Mouse (Mus musculus) urinary bladder, postnatal 0 days (tissue): ENCODE measurements around the gene Nlgn2. TPM values are rescaled to one million over a fixed set of nuclear protein-coding genes. Genes with fewer than 3 reads are reported as not detected.

ENCODE experiments used
- microRNA-seq: library from miRNA; unstranded; fragments of <30 nt; microRNA quantifications from one replicate; pipeline ENCODE4, GENCODE M21; 2016
- polyA plus RNA-seq: library from polyadenylated mRNA; unstranded; fragments of >200 nt; fragmentation: Nextera tagmentation; extraction: Ambion mirVana; gene quantifications from 2 replicates; pipeline ENCODE4 v1.2.1, GENCODE M21; 2015

The Nlgn2 gene
- 3.0 and 3.5 TPM in 2 replicates for polyA plus RNA-seq

GRCm38 (mm10) chr11:69837604-69837951 is at the start of gene Nlgn2:
Nlgn2 (minus strand) TSS chr11:69837784.

GRCm38 (mm10) chr11:69880853-69881603 is 43.4 kb upstream of the Nlgn2 start, which contains the start of gene Kctd11:
Kctd11 (minus strand) TSS chr11:69881406.

GRCm38 (mm10) chr11:69877878-69878277 is 40.3 kb upstream of the Nlgn2 start, which contains the start of gene Tmem95:
Tmem95 (minus strand) TSS chr11:69878018.

GRCm38 (mm10) chr11:69858113-69858998 is 20.8 kb upstream of the Nlgn2 start, which contains the start of gene Tnk1:
Tnk1 (minus strand) TSS chr11:69858730.

GRCm38 (mm10) chr11:69846198-69846680 is 8.7 kb upstream of the Nlgn2 start, which contains the start of gene Plscr3:
Plscr3 (plus strand) TSS chr11:69846376.

GRCm38 (mm10) chr11:69837952-69838713 is 549 bp upstream of the Nlgn2 start, which contains the start of gene Tmem256:
Tmem256 (plus strand) TSS chr11:69838514.

GRCm38 (mm10) chr11:69822080-69822479 is 15.5 kb downstream of the Nlgn2 start, which contains the start of gene Spem1:
Spem1 (minus strand) TSS chr11:69822180.

GRCm38 (mm10) chr11:69818365-69818764 is 19.2 kb downstream of the Nlgn2 start, which contains the start of gene Spem2:
Spem2 (minus strand) TSS chr11:69818465.

GRCm38 (mm10) chr11:69815155-69815554 is 22.4 kb downstream of the Nlgn2 start, which contains the start of gene Gm39566:
Gm39566 (minus strand) TSS chr11:69815298.

GRCm38 (mm10) chr11:69804972-69805909 is 32.3 kb downstream of the Nlgn2 start, which contains the start of gene Tmem102:
Tmem102 (minus strand) TSS chr11:69805624.

GRCm38 (mm10) chr11:69801379-69801977 is 36.1 kb downstream of the Nlgn2 start, which contains the start of gene Fgf11:
Fgf11 (minus strand) TSS chr11:69801857.

GRCm38 (mm10) chr11:69795168-69795982 is 42.2 kb downstream of the Nlgn2 start, which contains the start of gene Chrnb1:
Chrnb1 (minus strand) TSS chr11:69795943.

Small RNA genes lying within 50 kb of the gene (microRNA-seq; reads per million reads assigned to microRNA genes)
- not detected for gene Mir6924

Other genes with a start within 250 kb of the Nlgn2 start
- 13.2 and 14.4 TPM in 2 replicates for gene Atp1b2, start 231.8 kb downstream of the Nlgn2 start, polyA plus RNA-seq
- not detected in 2 replicates for gene Shbg, start 219.9 kb downstream of the Nlgn2 start, polyA plus RNA-seq
- 19.2 and 22.9 TPM in 2 replicates for gene Sat2, start 215.8 kb downstream of the Nlgn2 start, polyA plus RNA-seq
- gene Fxr2, start 204.8 kb downstream of the Nlgn2 start, polyA plus RNA-seq, result 12.5 and 13.6 TPM in 2 replicates
- 3.2 and 7.1 TPM in 2 replicates for gene Sox15, start 182.5 kb downstream of the Nlgn2 start, polyA plus RNA-seq
- 33.5 and 41.2 TPM in 2 replicates for gene Mpdu1, start 175.1 kb downstream of the Nlgn2 start, polyA plus RNA-seq
- gene Cd68, start 171.6 kb downstream of the Nlgn2 start, polyA plus RNA-seq, result 27.9 and 48.1 TPM in 2 replicates
- 378 and 433 TPM in 2 replicates for gene Eif4a1, start 165.4 kb downstream of the Nlgn2 start, polyA plus RNA-seq
- 46.3 and 49.8 TPM in 2 replicates for gene Senp3, start 155.7 kb downstream of the Nlgn2 start, polyA plus RNA-seq
- gene Tnfsf13, start 152.0 kb downstream of the Nlgn2 start, polyA plus RNA-seq, result 0.47 and 0.62 TPM in 2 replicates
- 17.2 and 17.8 TPM in 2 replicates for gene Tnfsf12, start 141.9 kb downstream of the Nlgn2 start, polyA plus RNA-seq
- gene Tnfsfm13, start 141.7 kb downstream of the Nlgn2 start, polyA plus RNA-seq, result 4.7 and 5.4 TPM in 2 replicates
- 9.3 and 10.3 TPM in 2 replicates for gene Polr2a, start 79.1 kb downstream of the Nlgn2 start, polyA plus RNA-seq
- not detected in 2 replicates for gene Slc35g3, start 75.8 kb downstream of the Nlgn2 start, polyA plus RNA-seq
- 3.9 and 4.3 TPM in 2 replicates for gene Zbtb4, start 71.9 kb downstream of the Nlgn2 start, polyA plus RNA-seq
- gene Chrnb1, start 41.8 kb downstream of the Nlgn2 start, polyA plus RNA-seq, result 5.9 and 6.9 TPM in 2 replicates
- 0.78 and 0.86 TPM in 2 replicates for gene Fgf11, start 35.9 kb downstream of the Nlgn2 start, polyA plus RNA-seq
- 13.7 TPM in 2 replicates for gene Tmem102, start 32.2 kb downstream of the Nlgn2 start, polyA plus RNA-seq
- not detected in 2 replicates for gene Gm39566, start 22.5 kb downstream of the Nlgn2 start, polyA plus RNA-seq
- gene Spem2, start 19.3 kb downstream of the Nlgn2 start, polyA plus RNA-seq, result not detected in 2 replicates
- gene Spem1, start 15.6 kb downstream of the Nlgn2 start, polyA plus RNA-seq, result 0.25 TPM in 1 of 2 replicates, not detected in the other
- 421 and 430 TPM in 2 replicates for gene Tmem256, start 730 bp upstream of the Nlgn2 start, polyA plus RNA-seq
- gene Plscr3, start 8.6 kb upstream of the Nlgn2 start, polyA plus RNA-seq, result 94.6 and 111 TPM in 2 replicates
- 6.2 and 6.4 TPM in 2 replicates for gene Tnk1, start 20.9 kb upstream of the Nlgn2 start, polyA plus RNA-seq
- gene Tmem95, start 40.2 kb upstream of the Nlgn2 start, polyA plus RNA-seq, result not detected in 2 replicates
- 9.2 and 10.3 TPM in 2 replicates for gene Kctd11, start 43.6 kb upstream of the Nlgn2 start, polyA plus RNA-seq
- gene Acap1, start 57.8 kb upstream of the Nlgn2 start, polyA plus RNA-seq, result 0.14 and 0.47 TPM in 2 replicates
- 2.4 and 2.8 TPM in 2 replicates for gene 2810408A11Rik, start 63.2 kb upstream of the Nlgn2 start, polyA plus RNA-seq
- 3.3 and 4.0 TPM in 2 replicates for gene Neurl4, start 63.3 kb upstream of the Nlgn2 start, polyA plus RNA-seq
- 40.4 and 40.8 TPM in 2 replicates for gene Gps2, start 76.1 kb upstream of the Nlgn2 start, polyA plus RNA-seq
- 1,055 and 1,123 TPM in 2 replicates for gene Eif5a, start 84.2 kb upstream of the Nlgn2 start, polyA plus RNA-seq
- 0.54 and 1.3 TPM in 2 replicates for gene Ybx2, start 98.0 kb upstream of the Nlgn2 start, polyA plus RNA-seq
- 181 and 186 TPM in 2 replicates for gene Slc2a4, start 110.4 kb upstream of the Nlgn2 start, polyA plus RNA-seq
- 61.3 and 78.2 TPM in 2 replicates for gene Cldn7, start 127.0 kb upstream of the Nlgn2 start, polyA plus RNA-seq
- gene Ctdnep1, start 143.4 kb upstream of the Nlgn2 start, polyA plus RNA-seq, result 17.5 and 18.5 TPM in 2 replicates
- gene Elp5, start 144.7 kb upstream of the Nlgn2 start, polyA plus RNA-seq, result 83.8 and 90.4 TPM in 2 replicates
- gene Gabarap, start 153.4 kb upstream of the Nlgn2 start, polyA plus RNA-seq, result 483 and 506 TPM in 2 replicates
- gene Phf23, start 158.0 kb upstream of the Nlgn2 start, polyA plus RNA-seq, result 46.2 and 46.3 TPM in 2 replicates
- 13.4 and 13.8 TPM in 2 replicates for gene Dvl2, start 162.8 kb upstream of the Nlgn2 start, polyA plus RNA-seq
- 89.2 and 94.2 TPM in 2 replicates for gene Acadvl, start 177.6 kb upstream of the Nlgn2 start, polyA plus RNA-seq
- gene Dlg4, start 179.2 kb upstream of the Nlgn2 start, polyA plus RNA-seq, result 4.8 and 5.2 TPM in 2 replicates
- gene Asgr1, start 216.3 kb upstream of the Nlgn2 start, polyA plus RNA-seq, result 0.23 and 0.55 TPM in 2 replicates